16 mouse cellular contexts compared by ENCODE assay signal in the genomic region with DNA sequence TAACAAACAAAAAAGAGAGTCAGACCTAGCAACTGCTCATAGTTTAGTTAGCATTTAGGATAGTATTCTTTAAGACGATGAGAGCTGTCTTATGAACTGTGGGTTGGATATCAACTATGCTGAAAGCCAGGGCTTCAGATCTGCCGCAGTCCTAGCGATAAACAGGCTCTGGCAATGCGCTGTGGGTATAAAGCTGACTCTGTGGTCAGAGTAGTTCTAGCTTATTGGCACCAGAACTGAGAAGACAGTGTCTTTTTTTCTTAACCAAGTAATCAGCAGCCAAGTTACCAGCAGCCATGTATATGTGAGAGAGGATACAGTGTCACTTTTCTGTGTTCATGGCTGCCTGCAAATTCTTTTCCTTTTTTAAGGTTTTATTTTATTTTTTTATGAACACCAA.
"Had no signal": no experiment of that assay in that cellular context is flagged by ENCODE, and none has a peak within 500 bp of the region (broad histone marks: within the 10 kb centered on the region; RNA-seq: fewer than 3 reads in every experiment).

No protein-coding gene starts in this region.

- H3K9ac ChIP-seq: neural tube, embryonic 13.5 days; neural tube, embryonic 15.5 days; stomach, embryonic 15.5 days had no signal

- H3K4me3 ChIP-seq: neural tube, embryonic 13.5 days; neural tube, embryonic 15.5 days; stomach, embryonic 15.5 days had no signal

- H3K27me3 ChIP-seq: neural tube, embryonic 13.5 days; neural tube, embryonic 15.5 days; stomach, embryonic 15.5 days had no signal

- H3K4me1 ChIP-seq: stomach, embryonic 15.5 days had no signal

- H3K36me3 ChIP-seq: stomach, embryonic 15.5 days had no signal

- DNase-seq: retina, postnatal 1 day; right cerebral cortex, adult 18-20 months; right cerebral cortex, postnatal 14 days; right cerebral cortex, postnatal 25 days; right cerebral cortex, postnatal 4 days; spleen, adult 18-20 months; thymus, adult 18-20 months; thymus, adult 2 months; thymus, postnatal 14 days; thymus, postnatal 25 days; thymus, postnatal 36 days; thymus, postnatal 4 days had no signal

- H3K9me3 ChIP-seq: neural tube, embryonic 13.5 days; neural tube, embryonic 15.5 days; stomach, embryonic 15.5 days had no signal

- H3K4me2 ChIP-seq: neural tube, embryonic 13.5 days; neural tube, embryonic 15.5 days; stomach, embryonic 15.5 days had no signal

- H3K27ac ChIP-seq: neural tube, embryonic 13.5 days; neural tube, embryonic 15.5 days; stomach, embryonic 15.5 days; stomach, postnatal 0 days had no signal
